Mouse (Mus musculus) Patski (cell line): ENCODE results near the gene Spef1. TPM values are rescaled to one million over a fixed set of nuclear protein-coding genes. Genes with fewer than 3 reads are reported as not detected.
"Not testable (repeated sequence)": the region's sequence is repeated elsewhere in the genome, so short reads cannot be mapped to it uniquely, and the experiment has no call there.

Source experiments
- ATAC-seq: fragments of 100-300 bp; one replicate; pipeline ENCODE4 v1.8.0; 2021
- CTCF ChIA-PET: fragments of 350-600 bp; sonication (Branson Sonifier 250); formaldehyde crosslinking; loops from one replicate; lab custom pipeline; 2022; ENCODE audit warnings: inconsistent platforms; lab: Charles Lee
- POLR2A ChIA-PET: fragments of 350-600 bp; sonication (Branson Sonifier 250); formaldehyde crosslinking; loops from one replicate; lab custom pipeline; 2022; ENCODE audit warnings: antibody characterized with exemption, inconsistent platforms; lab: Charles Lee
- DNase-seq: peaks from one replicate; pipeline ENCODE4 v3.0.0-alpha.2; 2011; ENCODE audit warnings: low read depth, low spot score
- H3K27me3 ChIP-seq: fragments of 371-371 bp; one replicate; pipeline ENCODE4 v1.5.1; 2021
- CTCF ChIP-seq: fragments of 100-300 bp; IDR thresholded peaks from one replicate; pipeline ENCODE4 v1.5.1; 2021
- in situ Hi-C: fragments of 300-500 bp; cut with MboI; formaldehyde crosslinking; loops from 3 replicates; pipeline ENCODE4 v1.11.1; 2018; ENCODE audit warnings: low pct_unique_long_range_greater_than_20kb, mixed read lengths
- polyA plus RNA-seq: library from polyadenylated mRNA; unstranded; gene quantifications from one replicate; pipeline ENCODE4 v1.2.3, GENCODE M21; 2021

The Spef1 gene
- polyA plus RNA-seq, result 9.4 TPM

- no peak for TF ChIP-seq CTCF
- DNase-seq (no peak), ATAC-seq (peak; percentile 89)
- CTCF ChIA-PET, result interaction anchor here (0.7 to 2.5 kb wide), 5 partner anchors 13 to 151 kb away, joined by 3 to 11 read pairs (median 3); partner anchors contain the start of gene 1700037H04Rik
- H3K27me3 ChIP-seq, result no peaks in the 10 kb centered on the region
- POLR2A ChIA-PET, result interaction anchor here (0.6 to 1.4 kb wide), 2 partner anchors 29 to 48 kb away, joined by 3 read pairs; no protein-coding TSS in a partner anchor
- in situ Hi-C loops, result no loop called here
Observed at GRCm38 (mm10) chr2:131186771-131187601, at the start of gene Spef1, which contains the start of gene Cdc25b. Gene Spef1, minus strand, starts transcription at chr2:131187282. Gene Cdc25b, plus strand, starts transcription at chr2:131186949.

- H3K27me3 ChIP-seq, result no peaks in the 10 kb centered on the region
- no peak for ATAC-seq
- ChIA-PET CTCF (interaction anchor here (0.9 to 1.7 kb wide), 3 partner anchors 18 to 50 kb away, joined by 3 to 4 read pairs (median 3); no protein-coding TSS in a partner anchor), POLR2A (interaction anchor here (0.6 to 1.4 kb wide), 3 partner anchors 11 to 48 kb away, joined by 3 read pairs; partner anchors contain the start of genes Cdc25b and Spef1)
- no peak for TF ChIP-seq CTCF
- DNase-seq, result no peak
- in situ Hi-C loops, result no loop called here
Observed at GRCm38 (mm10) chr2:131234970-131235635, 48.0 kb upstream of the Spef1 start.

- ATAC-seq (peak; percentile 29), DNase-seq (no peak)
- ChIA-PET POLR2A (interaction anchor here (1.2 kb wide), 1 partner anchor 12 kb away, joined by 3 read pairs; no protein-coding TSS in a partner anchor), CTCF (interaction anchor here (1.7 to 2.9 kb wide), 2 partner anchors 12 to 19 kb away, joined by 4 to 10 read pairs; no protein-coding TSS in a partner anchor)
- no peaks in the 10 kb centered on the region for H3K27me3 ChIP-seq
- in situ Hi-C loops, result no loop called here
- TF ChIP-seq CTCF, result no peak
Observed at GRCm38 (mm10) chr2:131234127-131234650, 47.1 kb upstream of the Spef1 start.

- ChIA-PET CTCF (interaction anchor here (1.7 to 2.9 kb wide), 2 partner anchors 11 to 20 kb away, joined by 4 to 10 read pairs; no protein-coding TSS in a partner anchor), POLR2A (interaction anchor here (1.1 to 1.4 kb wide), 2 partner anchors 24 to 54 kb away, joined by 3 read pairs; partner anchors contain the start of gene Cenpb)
Observed at GRCm38 (mm10) chr2:131233307-131234126, 46.4 kb upstream of the Spef1 start, which contains the start of gene Mavs. Gene Mavs, plus strand, starts transcription at chr2:131234063.

GRCm38 (mm10) chr2:131232558-131232957, 45.5 kb upstream of the Spef1 start:
- in situ Hi-C loops, result no loop called here
- H3K27me3 ChIP-seq, result no peaks in the 10 kb centered on the region
- no peak for TF ChIP-seq CTCF
- ChIA-PET CTCF (interaction anchor here (2.9 kb wide), 1 partner anchor 10 kb away, joined by 10 read pairs; no protein-coding TSS in a partner anchor), POLR2A (interaction anchor here (1.0 to 1.4 kb wide), 3 partner anchors 23 to 53 kb away, joined by 3 read pairs; partner anchors contain the start of gene Cenpb)
- DNase-seq (no peak), ATAC-seq (no peak)

More at GRCm38 (mm10) chr2:131233307-131234126, 46.4 kb upstream of the Spef1 start, which contains the start of gene Mavs:
- no peak for TF ChIP-seq CTCF
- no peaks in the 10 kb centered on the region for H3K27me3 ChIP-seq
- in situ Hi-C loops, result no loop called here
- DNase-seq (peak; percentile 81), ATAC-seq (peak; percentile 100)

GRCm38 (mm10) chr2:131227243-131227642, 40.2 kb upstream of the Spef1 start:
- ChIA-PET CTCF (no interaction called here), POLR2A (no interaction called here)
- TF ChIP-seq CTCF, result no peak
- in situ Hi-C loops, result no loop called here
- no peak for ATAC-seq
- H3K27me3 ChIP-seq, result no peaks in the 10 kb centered on the region
- DNase-seq, result no peak

- CTCF ChIA-PET, result not testable (repeated sequence)
Observed at GRCm38 (mm10) chr2:131226669-131227068, 39.6 kb upstream of the Spef1 start.

GRCm38 (mm10) chr2:131225178-131225577, 38.1 kb upstream of the Spef1 start:
- in situ Hi-C loops, result no loop called here
- no peak for TF ChIP-seq CTCF
- ATAC-seq (no peak), DNase-seq (no peak)
- POLR2A ChIA-PET, result no interaction called here
- H3K27me3 ChIP-seq, result no peaks in the 10 kb centered on the region
- CTCF ChIA-PET, result no interaction called here

More at GRCm38 (mm10) chr2:131226669-131227068, 39.6 kb upstream of the Spef1 start:
- POLR2A ChIA-PET, DNase-seq, in situ Hi-C loops, ATAC-seq, H3K27me3 ChIP-seq: not testable (repeated sequence)

- in situ Hi-C loops, result no loop called here
- no peaks in the 10 kb centered on the region for H3K27me3 ChIP-seq
- ChIA-PET POLR2A (interaction anchor here (1.4 kb wide), 1 partner anchor 38 kb away, joined by 3 read pairs; the partner anchor contains the start of gene Pank2), CTCF (interaction anchor here (2.0 to 3.4 kb wide), 2 partner anchors 9 to 13 kb away, joined by 6 to 10 read pairs; partner anchors contain the start of gene Mavs)
- no peak for ATAC-seq
- no peak for TF ChIP-seq CTCF
- no peak for DNase-seq
Observed at GRCm38 (mm10) chr2:131223569-131223968, 36.5 kb upstream of the Spef1 start.
